Mouse (Mus musculus) liver, postnatal 0 days (tissue): ENCODE measurements around the gene Pdzd2.

Experiments
- CTCF ChIP-seq: sonication (generic); IDR thresholded peaks from 2 replicates; pipeline ENCODE4 v1.5.1; 2016; ENCODE audit warnings: antibody characterized with exemption, low read depth
- EP300 ChIP-seq: IDR thresholded peaks from 2 replicates; pipeline ENCODE4 v1.6.1; 2016; ENCODE audit warnings: antibody characterized with exemption, low read depth, mild to moderate bottlenecking

- TF ChIP-seq CTCF: no peak
- no peak for TF ChIP-seq EP300
Observed at GRCm38 (mm10) chr15:12337779-12338137, 402.0 kb downstream of the Pdzd2 start.
